Comparison of ENCODE assay signal across 8 mouse cellular contexts in the genomic region with DNA sequence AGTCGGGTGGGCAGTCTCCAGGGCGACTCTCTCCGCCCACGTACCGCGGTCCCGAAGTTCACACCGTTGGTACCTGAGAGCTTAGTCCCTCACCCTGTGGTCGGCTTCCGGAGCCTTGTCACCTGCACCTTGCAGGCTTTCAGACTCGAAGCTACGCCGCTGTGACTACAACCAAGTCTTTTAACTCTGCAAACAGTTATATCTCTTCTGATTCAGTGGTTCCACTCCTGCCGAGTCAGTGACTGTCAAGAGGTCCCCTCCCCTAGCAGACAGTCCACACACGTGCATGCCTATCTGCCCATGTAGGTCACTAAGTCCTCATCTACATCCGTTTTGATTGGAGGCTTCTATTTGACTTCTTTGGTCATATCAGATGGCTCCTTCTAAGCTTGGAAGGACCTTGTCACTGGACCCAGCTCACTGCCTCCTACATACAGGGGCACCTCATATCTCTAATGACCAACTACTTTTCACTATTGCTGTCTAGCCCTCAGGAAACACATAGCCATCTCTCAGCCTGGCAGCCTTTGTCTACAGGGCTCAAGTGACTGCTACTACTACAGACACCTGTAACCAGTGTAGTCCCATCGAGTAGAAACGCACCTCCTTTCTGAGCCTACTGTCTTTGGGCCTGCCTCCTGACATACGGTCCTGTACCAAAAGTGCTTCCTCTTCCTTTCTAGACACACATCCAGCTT. TPM values are rescaled to one million over a fixed set of nuclear protein-coding genes. Genes with fewer than 3 reads are reported as not detected.
DNase-seq lines count a peak whose midpoint lies in the region; ATAC-seq and TF ChIP-seq lines count a peak whose summit lies in the region.

No protein-coding gene starts in this region.

- peaks cover 19% of the 10 kb centered on the region for H3K27me3 ChIP-seq in E14TG2a.4 (ENCODE audit: insufficient read depth, low read length)

- WGBS in macrophage (ENCODE audit: missing documents): 6% methylated on average over 19 of the region's 19 CpGs

- peak overlapping the region; percentile 73 for H3K27ac ChIP-seq in macrophage

- H3K79me2 ChIP-seq in macrophage (ENCODE audit: inconsistent target): peaks cover 41% of the 10 kb centered on the region

- TF ChIP-seq CTCF in E14TG2a.4 (conservative IDR thresholded peaks at IDR 0.05; ENCODE audit: low read length): no peak

- peaks cover 47% of the 10 kb centered on the region for H3K4me1 ChIP-seq in E14TG2a.4 (replicated peaks; ENCODE audit: low read depth, low read length)

- peak; percentile 63 for DNase-seq in cerebellum, adult 9-10 months
- no peak for DNase-seq in ovary, adult 18-20 months (ENCODE audit: low spot score)
- DNase-seq in urinary bladder, postnatal 10 days (ENCODE audit: low spot score): no peak
- no peak for DNase-seq in frontal cortex, postnatal 36 days (ENCODE audit: low spot score in 2 of 2)

- no peak for ATAC-seq in cerebellum, adult (ENCODE audit: insufficient number of reproducible peaks, low FRiP score, low TSS enrichment)
- ATAC-seq in granulocyte monocyte progenitor cell, adult 5-6 weeks (replicated peaks; ENCODE audit: poor library complexity, severe bottlenecking): peak; percentile 4; the same call in 1 of the 2 replicates

- peaks cover 49% of the 10 kb centered on the region for H3K36me3 ChIP-seq in E14TG2a.4 (ENCODE audit: insufficient read depth, low read length)
- H3K36me3 ChIP-seq in macrophage (ENCODE audit: inconsistent target): peaks cover 20% of the 10 kb centered on the region

- H3K4me3 ChIP-seq in E14TG2a.4 (replicated peaks; ENCODE audit: low read length) (peak overlapping the region; percentile 88), macrophage (ENCODE audit: inconsistent target) (peak overlapping the region; percentile 92)

- H3K9me3 ChIP-seq in E14TG2a.4 (ENCODE audit: low read length): no peaks in the 10 kb centered on the region

RNA-seq across cellular contexts. Expression of gene Gm49320, which starts 0.7 kb away (rescaled TPM):
- total RNA-seq in granulocyte monocyte progenitor cell, adult 5-6 weeks (2014; fragmentation: Nextera tagmentation): 1.1 TPM in 1 of 2 replicates, not detected in the other
- total RNA-seq in granulocyte monocyte progenitor cell, adult 5-6 weeks (2017): 0.52 TPM in 1 of 2 replicates, not detected in the other
- total RNA-seq in macrophage (2018; cell fraction: chromatin; rRNA removed): 1 to 10 TPM in 18 of 26 experiments, under 1 TPM in 3, not detected in 5; 0.69 to 4.8 (median 2.3) TPM
- total RNA-seq in macrophage (2018; cell fraction: cytosol; rRNA removed): under 1 TPM in 8 of 26 experiments, not detected in 18; 0.05 to 0.40 (median 0.15) TPM
- 1 to 10 TPM in 9 of 26 experiments, under 1 TPM in 8, not detected in 9; 0.26 to 2.6 (median 1.3) TPM for total RNA-seq in macrophage (2018; cell fraction: nucleus; rRNA removed)
- 0.10 to 0.22 TPM in 2 of 3 replicates, not detected in the other for polyA plus RNA-seq in macrophage (2018)

RNA-seq across cellular contexts. Expression of gene Map2k7, which starts 0.8 kb away (rescaled TPM):
- total RNA-seq in granulocyte monocyte progenitor cell, adult 5-6 weeks (2014; fragmentation: Nextera tagmentation): 29.7 and 44.6 TPM in 2 replicates
- 21.5 and 34.3 TPM in 2 replicates for total RNA-seq in granulocyte monocyte progenitor cell, adult 5-6 weeks (2017)
- 10 to 100 TPM; 33.7 to 90.8 (median 64.5) TPM for total RNA-seq in macrophage (2018; cell fraction: chromatin; rRNA removed)
- 10 to 100 TPM; 16.6 to 38.3 (median 30.3) TPM for total RNA-seq in macrophage (2018; cell fraction: cytosol; rRNA removed)
- total RNA-seq in macrophage (2018; cell fraction: nucleus; rRNA removed): 10 to 100 TPM; 35.1 to 83.5 (median 54.9) TPM
- polyA plus RNA-seq in macrophage (2018): 21.7 to 28.2 TPM (median 26.9 TPM) in 3 replicates

RNA-seq across cellular contexts. Expression of gene Tgfbr3l, which starts 8.7 kb away (rescaled TPM):
- total RNA-seq in granulocyte monocyte progenitor cell, adult 5-6 weeks (2014; fragmentation: Nextera tagmentation): 13.1 and 17.0 TPM in 2 replicates
- total RNA-seq in granulocyte monocyte progenitor cell, adult 5-6 weeks (2017): 2.4 and 2.8 TPM in 2 replicates
- total RNA-seq in macrophage (2018; cell fraction: chromatin; rRNA removed): 10 to 100 TPM in 23 of 26 experiments, 1 to 10 TPM in 3; 7.1 to 36.8 (median 19.0) TPM
- total RNA-seq in macrophage (2018; cell fraction: cytosol; rRNA removed): 1 to 10 TPM in 5 of 26 experiments, under 1 TPM in 16, not detected in 5; 0.05 to 2.7 (median 0.40) TPM
- total RNA-seq in macrophage (2018; cell fraction: nucleus; rRNA removed): 10 to 100 TPM in 18 of 26 experiments, 1 to 10 TPM in 8; 5.1 to 24.4 (median 12.6) TPM
- polyA plus RNA-seq in macrophage (2018): 0.36 to 1.4 TPM (median 0.42 TPM) in 3 replicates

RNA-seq across cellular contexts. Expression of gene Lrrc8e, which starts 12.7 kb away (rescaled TPM):
- not detected in 2 replicates for total RNA-seq in granulocyte monocyte progenitor cell, adult 5-6 weeks (2014; fragmentation: Nextera tagmentation)
- total RNA-seq in granulocyte monocyte progenitor cell, adult 5-6 weeks (2017): not detected in 2 replicates
- not detected for total RNA-seq in macrophage (2018; cell fraction: chromatin; rRNA removed)
- total RNA-seq in macrophage (2018; cell fraction: cytosol; rRNA removed): not detected
- total RNA-seq in macrophage (2018; cell fraction: nucleus; rRNA removed): not detected
- not detected in 3 replicates for polyA plus RNA-seq in macrophage (2018)

RNA-seq across cellular contexts. Expression of gene Snapc2, which starts 13.5 kb away (rescaled TPM):
- total RNA-seq in granulocyte monocyte progenitor cell, adult 5-6 weeks (2014; fragmentation: Nextera tagmentation): 14.4 and 14.5 TPM in 2 replicates
- 12.5 and 14.5 TPM in 2 replicates for total RNA-seq in granulocyte monocyte progenitor cell, adult 5-6 weeks (2017)
- 10 to 100 TPM in 1 of 26 experiments, 1 to 10 TPM in 25; 1.2 to 35.4 (median 3.9) TPM for total RNA-seq in macrophage (2018; cell fraction: chromatin; rRNA removed)
- total RNA-seq in macrophage (2018; cell fraction: cytosol; rRNA removed): 10 to 100 TPM in 25 of 26 experiments, 1 to 10 TPM in 1; 9.6 to 20.7 (median 15.3) TPM
- 10 to 100 TPM in 3 of 26 experiments, 1 to 10 TPM in 23; 2.7 to 11.6 (median 6.3) TPM for total RNA-seq in macrophage (2018; cell fraction: nucleus; rRNA removed)
- 8.9 to 16.2 TPM (median 13.4 TPM) in 3 replicates for polyA plus RNA-seq in macrophage (2018)
